Mouse (Mus musculus): ENCODE measurements around the gene Angel1. TPM values are rescaled to one million over a fixed set of nuclear protein-coding genes. Genes with fewer than 3 reads are reported as not detected.

Gene Angel1
- total and polyA plus RNA-seq, 3 experiments, result 1.3 to 5.3 TPM; not detected in 1

- TF ChIP-seq POLR2AphosphoS5 (IDR thresholded peaks at IDR 0.05; ENCODE audit: borderline replicate concordance, low read depth, low read length) (no peak), CHD1 (IDR thresholded peaks at IDR 0.05; ENCODE audit: low read depth, low read length) (no peak), MYC (IDR thresholded peaks at IDR 0.05; ENCODE audit: low read depth, low read length) (0 out of 2 replicates have a peak, but pooled peaks have one; percentile 38), MXI1 (IDR thresholded peaks at IDR 0.05; ENCODE audit: low read depth, low read length) (peak; percentile 37; the same call in 1 of the 2 replicates), ZC3H11A (IDR thresholded peaks at IDR 0.05; ENCODE audit: low read depth, low read length) (no peak), USF2 (IDR thresholded peaks at IDR 0.05; ENCODE audit: borderline replicate concordance in 1 of 2, insufficient read depth in 1 of 2, low read depth in 1 of 2, low read length in 2 of 2) (no peak)
These were observed 40.2 kb upstream of the Angel1 start (continued) for GRCm38 (mm10) chr12:86766467-86766866.

- Histone ChIP-seq H3K4me3 (ENCODE audit: control insufficient read depth in 1 of 2, insufficient read depth in 1 of 2, low read depth in 2 of 2, low read length in 2 of 2) (no peak overlapping the region), H3K36me3 (ENCODE audit: control insufficient read depth in 1 of 2, insufficient read depth in 2 of 2, low read length in 2 of 2) (peaks cover 0 to 3% of the 10 kb centered on the region in 2 experiments; a peak in 1 of 4 replicates), H3K27ac (ENCODE audit: control insufficient read depth, low read depth, low read length) (no peak overlapping the region), H3K4me1 (ENCODE audit: control insufficient read depth in 1 of 2, insufficient read depth in 2 of 2, low read length in 2 of 2) (peaks cover 0 to 8% of the 10 kb centered on the region in 2 experiments; a peak in 3 of 4 replicates), H3K9me3 (replicated peaks; ENCODE audit: insufficient read depth, low read length) (no peaks in the 10 kb centered on the region), H3K9ac (ENCODE audit: control insufficient read depth, low read depth, low read length, poor library complexity, severe bottlenecking) (no peak overlapping the region), H3K79me2 (ENCODE audit: control insufficient read depth, insufficient read depth, low read length, poor library complexity) (no peaks in the 10 kb centered on the region), H3K27me3 (ENCODE audit: control insufficient read depth in 1 of 2, insufficient read depth in 2 of 2, low read length in 2 of 2) (no peaks in the 10 kb centered on the region; a peak in 3 of 4 replicates)
- DNase-seq (ENCODE audit: low read depth, low spot score), result no peak
- TF ChIP-seq ETS1 (IDR thresholded peaks at IDR 0.05; ENCODE audit: low read depth, low read length), result 0 out of 2 replicates have a peak, but pooled peaks have one; percentile 10
- no peak for TF ChIP-seq TBP (IDR thresholded peaks at IDR 0.05; ENCODE audit: low read depth, low read length)
- TF ChIP-seq EP300 (IDR thresholded peaks at IDR 0.05; ENCODE audit: low read depth in 1 of 2, low read length in 2 of 2), result no peak
- no peak for TF ChIP-seq MAFK (IDR thresholded peaks at IDR 0.05; ENCODE audit: borderline replicate concordance, low read depth, low read length)
- no peak for TF ChIP-seq ZC3H11A (IDR thresholded peaks at IDR 0.05; ENCODE audit: low read depth, low read length)
- TF ChIP-seq POLR2AphosphoS2 (IDR thresholded peaks at IDR 0.05; ENCODE audit: low read length), result no peak
- no peak for TF ChIP-seq SIN3A (IDR thresholded peaks at IDR 0.05; ENCODE audit: low read length)
- TF ChIP-seq CHD1 (IDR thresholded peaks at IDR 0.05; ENCODE audit: low read depth, low read length), result no peak
- TF ChIP-seq JUND (IDR thresholded peaks at IDR 0.05; ENCODE audit: low read depth, low read length), result no peak
- TF ChIP-seq SMC3 (IDR thresholded peaks at IDR 0.05; ENCODE audit: low read depth, low read length), result no peak
- TF ChIP-seq NELFE (IDR thresholded peaks at IDR 0.05; ENCODE audit: low read depth, low read length), result no peak
- TF ChIP-seq NRF1 (IDR thresholded peaks at IDR 0.05; ENCODE audit: insufficient read depth, low read depth, low read length, poor library complexity, severe bottlenecking), result no peak
- no peak for TF ChIP-seq E2F4 (IDR thresholded peaks at IDR 0.05; ENCODE audit: borderline replicate concordance, low read depth, low read length)
- TF ChIP-seq ELF1 (IDR thresholded peaks at IDR 0.05; ENCODE audit: low read depth, low read length), result no peak
- no peak for TF ChIP-seq KAT2A (conservative IDR thresholded peaks at IDR 0.05; ENCODE audit: low read depth, low read length)
- TF ChIP-seq BHLHE40 (IDR thresholded peaks at IDR 0.05; ENCODE audit: borderline replicate concordance, low read depth, low read length), result peak; percentile 44; the same call in 1 of the 2 replicates
These were observed 37.8 kb upstream of the Angel1 start for GRCm38 (mm10) chr12:86764060-86764459.

Data from MEL (cell line).